ENCODE assay signal across 8 mouse cellular contexts in genomic region chr13:9636505-9636904, GRCm38 (mm10).
DNase-seq lines count a peak whose midpoint lies in the region.

No protein-coding gene starts in this region.

- intact Hi-C loops in heart, postnatal 36 days (cut with DNase I) = loop anchor here (2.0 to 5.0 kb wide), 2 partner anchors 211 to 454 kb away; no protein-coding TSS in a partner anchor

- DNase-seq in left cerebral cortex, adult 18-20 months (ENCODE audit: low spot score in 2 of 2) = peak; percentile 21 to 23
- no peak for DNase-seq in left cerebral cortex, adult 9 months (ENCODE audit: low spot score in 2 of 2)
- DNase-seq in MN1 (ENCODE audit: low spot score) = peak; percentile 44
- peak; percentile 25 for DNase-seq in cerebellum, adult 8-10 months
- DNase-seq in heart, postnatal 36 days = peak; percentile 10 to 11
- peak; percentile 24 for DNase-seq in lung, postnatal 14 days
- peak; percentile 16 for DNase-seq in thymus, postnatal 25 days
- no peak for DNase-seq in right cerebral cortex, postnatal 25 days

Comparison
In these comparisons a context has a peak if more than half of its experiments do, and no peak if none do; other contexts are left out.
1. DNase-seq: peak in left cerebral cortex, adult 18-20 months (2 of 2), MN1 (single experiment), cerebellum, adult 8-10 months (single experiment), heart, postnatal 36 days (2 of 2), lung, postnatal 14 days (single experiment) and thymus, postnatal 25 days (single experiment); none in left cerebral cortex, adult 9 months (0 of 2) and right cerebral cortex, postnatal 25 days (single experiment).